Mouse (Mus musculus) gastrocnemius, adult 18-20 months (tissue): ENCODE results near the gene Ankrd11. TPM values are rescaled to one million over a fixed set of nuclear protein-coding genes. Genes with fewer than 3 reads are reported as not detected.

Source experiments
- DNase-seq: peaks from one replicate; pipeline ENCODE4 v3.0.0; 2021; ENCODE audit warnings: low spot score
- total RNA-seq, 2 experiments: library from RNA; stranded (reverse); gene quantifications; 2 replicates each; pipeline ENCODE4 v1.2.3; 2021

The Ankrd11 gene
- total RNA-seq, 2 experiments from 2014 or later, result 61.1 to 68.9 TPM

GRCm38 (mm10) chr8:122851692-122852545, 190.2 kb downstream of the Ankrd11 start:
- no peak for DNase-seq

GRCm38 (mm10) chr8:122850641-122851240, 191.3 kb downstream of the Ankrd11 start:
- no peak for DNase-seq

GRCm38 (mm10) chr8:122849152-122849910, 192.7 kb downstream of the Ankrd11 start:
- no peak for DNase-seq

- DNase-seq, result peak; percentile 84
Observed at GRCm38 (mm10) chr8:122847829-122848561, 194.1 kb downstream of the Ankrd11 start, which contains the start of gene Cdh15. Cdh15 (plus strand) TSS chr8:122847966.

GRCm38 (mm10) chr8:122845662-122846061, 196.4 kb downstream of the Ankrd11 start:
- no peak for DNase-seq

- DNase-seq, result no peak
Observed at GRCm38 (mm10) chr8:122844161-122844560, 197.9 kb downstream of the Ankrd11 start.

GRCm38 (mm10) chr8:122836696-122837095, 205.4 kb downstream of the Ankrd11 start:
- DNase-seq, result no peak

- no peak for DNase-seq
Observed at GRCm38 (mm10) chr8:122836199-122836598, 205.9 kb downstream of the Ankrd11 start.

GRCm38 (mm10) chr8:122834971-122835370, 207.1 kb downstream of the Ankrd11 start:
- peak; percentile 75 for DNase-seq

GRCm38 (mm10) chr8:122834416-122834815, 207.7 kb downstream of the Ankrd11 start:
- no peak for DNase-seq

Other genes starting within 250 kb of the Ankrd11 start
- 10 to 100 TPM; 16.2 to 20.5 TPM for gene Cdh15, start 194.3 kb downstream of the Ankrd11 start, total RNA-seq
- 10 to 100 TPM; 73.9 to 77.4 TPM for gene Spg7, start 20.7 kb upstream of the Ankrd11 start, total RNA-seq
- 100 to 1,000 TPM; 432 to 435 TPM for gene Rpl13, start 60.1 kb upstream of the Ankrd11 start, total RNA-seq
- gene Cpne7, start 75.1 kb upstream of the Ankrd11 start, total RNA-seq, result under 1 TPM in 1 of 2 experiments, not detected in 1; 0.14 TPM
- 1 to 10 TPM; 1.7 to 2.2 TPM for gene Sult5a1, start 116.0 kb upstream of the Ankrd11 start, total RNA-seq
- 10 to 100 TPM in 1 of 2 experiments, 1 to 10 TPM in 1; 8.9 to 14.4 TPM for gene Dpep1, start 144.0 kb upstream of the Ankrd11 start, total RNA-seq
- 10 to 100 TPM; 57.2 to 68.0 TPM for gene Chmp1a, start 170.5 kb upstream of the Ankrd11 start, total RNA-seq
- 1 to 10 TPM in 1 of 2 experiments, under 1 TPM in 1; 0.83 to 2.1 TPM for gene Spata33, start 170.6 kb upstream of the Ankrd11 start, total RNA-seq
- 10 to 100 TPM; 11.6 to 12.1 TPM for gene Cdk10, start 182.6 kb upstream of the Ankrd11 start, total RNA-seq
- 1 to 10 TPM; 1.1 to 1.7 TPM for gene Spata2l, start 194.0 kb upstream of the Ankrd11 start, total RNA-seq
- 1 to 10 TPM; 5.1 to 5.2 TPM for gene Zfp276, start 211.9 kb upstream of the Ankrd11 start, total RNA-seq
- 10 to 100 TPM; 17.2 to 18.8 TPM for gene Vps9d1, start 212.1 kb upstream of the Ankrd11 start, total RNA-seq